Mouse (Mus musculus) ovary, postnatal 36 days (tissue): ENCODE data around the gene Pced1a.
"Not testable (repeated sequence)": the region's sequence is repeated elsewhere in the genome, so short reads cannot be mapped to it uniquely, and the experiment has no call there.

ENCODE experiments used
- DNase-seq: peaks from one replicate; pipeline ENCODE4 v3.0.0; 2022; ENCODE audit warnings: low spot score, mixed read lengths

The Pced1a gene

GRCm38 (mm10) chr2:130390993-130391625 is 33.4 kb downstream of the Pced1a start:
- no peak for DNase-seq

- DNase-seq: no peak
Measured at GRCm38 (mm10) chr2:130388796-130389195, 35.7 kb downstream of the Pced1a start.

GRCm38 (mm10) chr2:130386212-130386611 is 38.3 kb downstream of the Pced1a start:
- DNase-seq: no peak

GRCm38 (mm10) chr2:130383895-130384294 is 40.6 kb downstream of the Pced1a start:
- DNase-seq: no peak

GRCm38 (mm10) chr2:130383205-130383604 is 41.3 kb downstream of the Pced1a start:
- DNase-seq: no peak

- no peak for DNase-seq
Measured at GRCm38 (mm10) chr2:130374951-130375350, 49.5 kb downstream of the Pced1a start.

- DNase-seq: not testable (repeated sequence)
Measured at GRCm38 (mm10) chr2:130373026-130373425, 51.5 kb downstream of the Pced1a start.

- DNase-seq: no peak
Measured at GRCm38 (mm10) chr2:130367386-130367785, 57.1 kb downstream of the Pced1a start.
